Mouse (Mus musculus) thymus, adult 18-20 months (tissue): ENCODE data around the gene Hspa13.
A peak's percentile ranks its signal among the peaks of the same experiment; 100 is the strongest.

Source experiments
- DNase-seq, 2 experiments: peaks; one replicate each; pipeline ENCODE4 v3.0.0; 2022; ENCODE audit warnings: mixed read lengths in 2 of 2

Gene Hspa13

GRCm38 (mm10) chr16:75766388-75767249 is at the start of gene Hspa13:
Gene Hspa13, minus strand, starts transcription at chr16:75767104.
- peak; percentile 88 to 95 for DNase-seq

- no peak for DNase-seq
Observed at GRCm38 (mm10) chr16:75779271-75779670, 12.4 kb upstream of the Hspa13 start.

GRCm38 (mm10) chr16:75773222-75773621 is 6.3 kb upstream of the Hspa13 start:
- DNase-seq, result no peak

GRCm38 (mm10) chr16:75767250-75768002 is 522 bp upstream of the Hspa13 start:
- DNase-seq, result peak in 1 of 2 experiments; percentile 25

- no peak for DNase-seq
Observed at GRCm38 (mm10) chr16:75752876-75753275, 14.0 kb downstream of the Hspa13 start.

GRCm38 (mm10) chr16:75750103-75750502 is 16.8 kb downstream of the Hspa13 start:
- DNase-seq, result no peak

GRCm38 (mm10) chr16:75748926-75749325 is 18.0 kb downstream of the Hspa13 start:
- no peak for DNase-seq

GRCm38 (mm10) chr16:75744014-75744413 is 22.9 kb downstream of the Hspa13 start:
- DNase-seq, result no peak

GRCm38 (mm10) chr16:75717405-75718173 is 49.3 kb downstream of the Hspa13 start:
- DNase-seq, result no peak

GRCm38 (mm10) chr16:75696176-75696575 is 70.7 kb downstream of the Hspa13 start:
- DNase-seq, result peak in 1 of 2 experiments; percentile 6
